Mouse (Mus musculus) embryo, embryonic 11 days (tissue): ENCODE results near the gene Lypd5.

ENCODE experiments used
- DNase-seq: peaks from one replicate; pipeline ENCODE4 v3.0.0-alpha.2; 2015

The Lypd5 gene

DNA sequence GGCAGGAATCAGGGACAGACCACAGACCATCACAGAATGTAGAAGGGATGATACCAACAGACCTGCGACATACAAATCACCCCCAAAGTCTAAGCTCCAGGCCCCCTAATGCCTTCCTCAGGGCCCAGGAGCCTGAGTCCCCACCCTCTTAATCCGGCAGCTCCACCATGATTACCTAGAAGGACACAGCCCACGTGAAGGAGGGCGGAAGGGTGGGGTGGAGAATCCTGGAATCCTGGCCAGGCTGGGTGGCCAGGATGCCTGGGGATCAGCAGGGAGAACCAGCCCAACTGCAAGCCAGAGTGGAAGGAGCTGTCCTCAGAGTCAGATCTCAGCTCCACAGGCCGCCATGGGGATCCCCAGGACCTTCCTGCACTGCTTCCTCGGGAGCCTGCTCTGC is at the start of gene Lypd5:
Gene Lypd5 (plus strand): TSS at position 301 of the 400 bp plus-strand sequence.
- no peak for DNase-seq

DNA sequence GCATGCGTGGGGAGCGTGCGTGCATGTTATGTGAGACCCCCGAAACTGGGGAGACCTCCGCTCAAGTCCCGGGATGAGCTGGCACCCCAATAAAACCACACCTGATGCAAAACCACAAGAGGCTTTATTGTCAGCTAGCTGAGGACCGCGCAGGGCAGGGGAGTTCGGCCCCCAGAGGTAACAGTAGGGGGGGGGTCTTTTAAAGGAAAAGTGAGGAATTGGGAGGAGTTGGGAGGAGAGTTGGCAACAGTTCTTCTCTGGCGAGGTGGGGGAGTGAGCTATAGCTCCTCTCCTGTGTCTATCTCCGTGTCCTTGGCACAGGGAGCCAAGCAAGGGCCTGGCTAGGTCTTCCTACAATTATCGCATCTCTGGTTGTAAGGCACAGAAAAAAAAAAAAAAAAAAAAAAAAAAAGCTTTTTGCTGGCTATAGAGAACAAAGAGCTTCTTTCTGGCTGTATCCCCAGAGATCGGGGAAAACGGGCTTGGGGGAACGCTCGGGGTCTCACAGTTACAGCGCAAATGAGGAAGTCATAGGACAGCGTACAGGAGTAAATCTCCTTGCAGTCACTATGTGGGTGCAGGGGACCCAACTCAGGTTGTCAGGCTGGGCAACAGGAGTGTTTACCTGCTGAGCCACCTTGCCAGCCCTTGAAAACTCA is 49.0 kb upstream of the Lypd5 start:
- peak; percentile 37 for DNase-seq

DNA sequence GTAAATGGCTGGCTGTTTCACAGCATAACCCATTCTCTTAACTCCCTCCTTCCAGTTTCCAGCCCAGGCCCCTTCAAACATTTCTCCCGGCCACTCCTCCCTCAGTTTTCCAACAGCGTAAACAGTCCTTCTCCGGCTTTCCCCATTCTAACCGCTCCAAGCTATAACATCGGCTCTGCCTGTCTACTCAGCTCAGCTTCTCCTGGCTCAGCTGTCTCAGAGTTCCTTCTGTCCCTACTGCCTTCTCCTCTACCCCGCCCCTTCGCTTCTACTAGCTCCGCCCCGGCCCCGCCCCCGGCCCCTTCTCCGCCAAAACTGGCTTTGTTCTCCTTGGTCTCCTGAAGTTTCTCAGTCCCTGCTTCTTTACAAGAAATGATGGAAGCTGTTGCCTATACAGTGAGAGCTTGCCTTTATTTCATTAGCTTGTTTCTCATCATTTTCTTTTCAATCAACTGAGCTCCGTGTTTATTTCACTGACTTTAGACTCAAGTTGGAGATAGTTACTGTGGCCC is 48.2 kb upstream of the Lypd5 start, which contains the start of gene Zfp61:
Gene Zfp61 (minus strand): TSS at position 462 of the 512 bp plus-strand sequence.
- peak; percentile 89 for DNase-seq

DNA sequence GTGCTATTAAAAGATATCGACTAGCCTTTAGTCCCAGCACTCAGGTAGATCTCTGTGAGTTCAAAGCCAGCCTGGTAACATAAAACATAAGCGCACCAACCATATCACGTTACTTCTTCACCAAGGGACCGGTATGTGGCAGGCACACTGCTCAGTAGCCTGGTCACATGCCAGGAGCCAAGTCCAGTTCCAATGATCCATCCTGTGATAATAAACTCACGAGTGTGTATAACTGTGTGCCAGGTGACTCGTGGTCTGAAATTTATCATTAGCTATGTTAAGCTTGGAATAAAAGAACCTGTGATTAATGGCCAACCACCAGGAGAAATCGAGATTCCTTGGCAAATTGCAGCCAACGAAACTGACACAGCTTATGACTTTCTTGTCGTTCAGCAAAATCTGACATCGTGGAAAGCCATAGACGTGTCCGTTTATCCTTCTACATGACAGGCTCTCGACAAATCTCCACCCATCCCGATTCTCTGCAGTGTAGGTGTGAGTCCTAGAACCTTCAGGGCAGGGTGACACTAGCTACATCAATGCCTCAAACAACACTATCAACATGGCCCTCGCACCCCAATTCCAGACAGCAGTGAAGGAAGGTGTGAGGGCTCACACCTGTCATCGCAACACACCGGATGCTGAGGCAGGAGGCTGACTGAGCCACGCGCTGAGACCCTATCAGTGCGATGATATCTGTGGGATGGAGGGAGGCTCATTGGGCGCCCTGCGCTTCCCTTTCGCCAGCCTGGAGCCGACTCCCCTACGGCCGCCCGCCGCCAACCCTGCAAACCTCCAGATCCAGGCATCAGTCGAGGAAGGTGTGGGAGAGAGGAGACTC is 33.0 kb upstream of the Lypd5 start:
- no peak for DNase-seq

DNA sequence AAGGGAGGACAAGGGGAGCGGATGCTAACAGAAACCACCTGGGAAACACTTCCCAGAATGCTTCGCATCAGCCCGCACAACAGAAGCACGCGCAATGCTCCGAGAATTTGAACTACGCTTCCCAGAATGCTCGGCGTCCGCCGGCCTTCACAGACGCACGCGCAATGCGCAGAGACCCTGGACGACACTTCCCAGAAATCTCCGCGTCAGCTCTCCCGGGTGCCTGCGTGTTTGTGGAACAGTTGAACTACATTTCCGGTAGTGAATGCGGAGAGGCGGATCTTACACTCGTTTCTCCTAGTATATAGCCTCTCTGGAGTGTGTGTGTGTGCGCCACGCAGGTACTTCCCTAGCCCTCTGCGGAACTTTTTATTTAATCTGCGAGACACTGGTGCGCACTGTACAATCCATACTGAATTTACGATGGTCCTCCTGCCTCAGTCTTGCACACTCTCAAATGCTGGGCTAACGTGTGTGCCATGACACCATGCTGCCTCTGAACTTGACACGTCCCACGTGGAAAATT is 32.4 kb upstream of the Lypd5 start, which contains the start of gene Zfp94:
Gene Zfp94 (minus strand): TSS at position 100 of the 526 bp plus-strand sequence.
- DNase-seq, result peak; percentile 98

DNA sequence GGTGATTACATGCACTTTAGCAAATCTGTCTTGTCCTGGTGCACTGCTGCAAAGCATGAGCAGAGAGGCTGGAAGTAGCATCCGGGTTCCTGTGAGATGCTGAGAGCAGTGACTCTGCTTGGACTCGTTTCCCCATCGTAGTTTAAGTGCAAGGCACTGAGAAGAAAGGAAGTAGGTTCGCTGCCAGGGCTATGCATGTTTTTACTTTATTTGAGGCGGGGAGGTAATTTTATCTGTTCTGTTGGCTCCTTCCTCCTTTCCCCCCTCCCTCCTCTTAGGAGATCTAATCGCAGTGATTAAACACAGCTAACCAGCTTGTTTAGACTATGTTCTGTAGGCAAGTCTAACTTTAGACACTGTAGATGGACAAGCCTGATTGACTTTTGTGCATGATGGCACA is 30.1 kb upstream of the Lypd5 start:
- DNase-seq, result no peak

DNA sequence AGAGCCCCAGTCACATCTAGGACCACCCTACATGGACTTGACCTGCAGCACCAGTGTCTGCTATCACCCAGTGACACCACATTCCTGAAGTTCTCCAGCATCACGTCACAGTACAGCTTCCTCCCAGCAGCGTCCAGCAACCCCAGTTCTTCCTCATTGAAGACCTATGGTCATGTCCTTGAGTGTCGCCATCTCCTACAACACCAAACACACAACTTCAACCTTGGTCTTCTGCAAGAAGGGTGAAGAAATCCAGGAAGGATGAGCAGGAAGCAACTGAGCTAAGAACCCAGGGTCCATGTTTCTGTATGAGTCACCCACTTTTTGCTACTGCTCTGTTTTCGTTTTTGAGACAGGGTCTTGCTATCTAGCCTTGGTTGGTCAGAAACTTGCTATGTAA is 26.4 kb upstream of the Lypd5 start:
- no peak for DNase-seq

DNA sequence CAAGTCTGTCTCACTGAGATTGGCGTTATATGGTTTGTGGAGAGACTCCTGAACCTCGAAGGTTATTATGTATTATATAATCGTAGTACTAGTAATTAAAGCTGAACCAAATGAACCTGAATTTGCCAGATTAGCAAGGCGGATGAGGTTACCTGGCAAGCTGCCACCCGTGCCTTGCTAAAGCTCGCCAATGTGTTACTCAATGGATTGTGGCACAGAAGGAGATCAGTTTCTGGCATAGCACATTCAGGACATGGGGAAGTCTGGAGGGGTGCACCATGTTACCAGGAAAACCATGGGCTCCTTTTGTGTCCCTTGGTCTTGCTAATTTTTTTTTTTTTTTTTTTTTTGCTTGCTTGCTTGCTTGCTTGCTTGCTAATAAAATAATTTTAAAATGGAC is 23.8 kb upstream of the Lypd5 start:
- DNase-seq, result no peak

DNA sequence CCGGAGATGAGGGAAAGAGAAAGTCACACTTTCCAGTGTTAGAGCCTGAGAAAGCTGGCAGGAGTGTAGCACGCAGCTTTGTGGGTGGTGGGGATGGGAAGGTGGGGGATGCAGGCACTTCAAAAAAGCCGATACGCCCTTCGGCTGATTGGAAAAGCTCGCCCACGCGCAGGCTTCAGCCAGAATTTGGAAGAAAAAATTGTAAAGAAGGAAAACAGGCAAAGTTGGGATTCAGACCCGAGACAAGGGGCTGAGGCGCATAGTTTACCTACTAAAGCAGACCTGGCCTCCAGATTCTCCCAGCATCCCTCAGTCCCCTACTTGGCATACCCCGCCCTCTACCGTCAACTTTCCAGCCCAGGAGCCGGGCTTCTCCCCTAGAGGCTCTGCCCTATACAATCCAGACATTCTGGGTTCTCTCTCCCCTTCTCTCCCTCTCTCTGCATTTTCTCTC is 23.3 kb upstream of the Lypd5 start:
- peak; percentile 66 for DNase-seq

DNA sequence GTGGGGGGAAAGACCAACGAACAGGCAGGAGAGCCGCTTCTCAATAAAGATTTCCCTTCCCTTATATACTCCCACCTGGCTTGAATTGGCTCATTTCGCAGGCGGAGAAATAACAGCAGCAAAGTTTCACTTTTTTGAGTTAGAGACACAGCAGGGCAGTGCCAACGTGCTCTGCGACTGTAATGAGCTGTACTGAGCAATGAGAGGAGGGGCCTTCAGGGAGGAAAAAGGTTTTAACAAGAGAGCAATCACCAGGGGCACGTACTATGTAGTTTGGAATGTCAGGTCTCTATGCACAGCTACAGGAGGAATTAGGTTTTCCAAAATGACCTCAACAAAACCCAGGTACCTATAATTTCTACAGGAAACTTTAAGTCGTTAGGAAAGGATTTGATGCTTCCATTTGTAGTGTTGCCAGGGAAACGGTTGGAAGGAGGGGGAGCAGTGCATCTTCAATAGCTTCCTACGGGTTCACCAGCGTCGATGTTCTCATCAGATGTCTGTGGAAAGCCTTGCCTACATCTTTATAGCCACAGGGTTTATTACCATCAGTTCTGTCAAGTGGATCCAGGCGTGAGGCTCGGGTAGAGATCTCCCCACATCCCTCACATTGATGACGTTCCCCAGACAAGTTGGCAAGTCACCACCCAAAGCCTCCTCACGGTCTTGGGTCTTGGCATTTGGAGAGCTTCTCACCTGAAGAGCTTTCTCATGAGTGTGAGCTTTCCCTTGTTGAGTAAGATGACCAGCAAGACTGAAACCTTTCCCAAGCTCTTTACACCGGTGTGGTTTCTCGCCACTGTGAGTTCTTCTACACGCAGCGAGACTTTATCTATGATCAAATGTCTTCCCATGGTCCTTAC is 22.5 kb upstream of the Lypd5 start:
- peak; percentile 16 for DNase-seq

DNA sequence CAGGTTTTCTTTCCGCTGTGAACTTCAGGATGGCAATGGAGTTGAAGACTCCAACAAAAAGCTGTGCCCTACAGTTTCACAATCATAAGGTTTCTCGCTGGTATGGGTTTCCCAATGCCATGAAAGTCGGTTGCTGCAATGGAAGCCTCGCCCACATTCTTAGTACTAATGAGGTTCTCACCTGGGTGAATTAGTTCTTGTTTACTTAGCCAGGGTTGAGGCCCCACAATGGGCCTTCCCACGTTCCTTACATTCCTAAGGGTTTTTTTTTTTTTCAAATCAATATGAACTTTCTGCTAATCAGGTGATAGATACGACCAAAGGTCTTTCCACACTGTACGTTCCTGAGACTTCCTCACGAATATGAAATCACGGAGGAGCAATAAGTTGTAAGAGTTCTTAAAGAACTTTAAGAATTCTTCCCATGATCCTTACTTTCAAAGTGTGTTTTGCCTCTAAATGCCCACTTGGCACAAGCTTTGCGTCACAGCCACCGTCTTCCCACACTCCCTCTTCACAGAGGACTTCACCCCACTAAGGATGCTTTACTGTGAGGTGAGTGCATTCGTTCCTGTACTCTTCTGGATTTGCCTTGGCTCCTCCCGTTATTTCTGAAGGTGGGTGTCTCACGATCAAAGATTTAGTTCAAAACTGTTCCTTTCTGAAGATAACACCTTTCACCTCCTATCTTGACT is 21.6 kb upstream of the Lypd5 start:
- DNase-seq, result no peak

DNA sequence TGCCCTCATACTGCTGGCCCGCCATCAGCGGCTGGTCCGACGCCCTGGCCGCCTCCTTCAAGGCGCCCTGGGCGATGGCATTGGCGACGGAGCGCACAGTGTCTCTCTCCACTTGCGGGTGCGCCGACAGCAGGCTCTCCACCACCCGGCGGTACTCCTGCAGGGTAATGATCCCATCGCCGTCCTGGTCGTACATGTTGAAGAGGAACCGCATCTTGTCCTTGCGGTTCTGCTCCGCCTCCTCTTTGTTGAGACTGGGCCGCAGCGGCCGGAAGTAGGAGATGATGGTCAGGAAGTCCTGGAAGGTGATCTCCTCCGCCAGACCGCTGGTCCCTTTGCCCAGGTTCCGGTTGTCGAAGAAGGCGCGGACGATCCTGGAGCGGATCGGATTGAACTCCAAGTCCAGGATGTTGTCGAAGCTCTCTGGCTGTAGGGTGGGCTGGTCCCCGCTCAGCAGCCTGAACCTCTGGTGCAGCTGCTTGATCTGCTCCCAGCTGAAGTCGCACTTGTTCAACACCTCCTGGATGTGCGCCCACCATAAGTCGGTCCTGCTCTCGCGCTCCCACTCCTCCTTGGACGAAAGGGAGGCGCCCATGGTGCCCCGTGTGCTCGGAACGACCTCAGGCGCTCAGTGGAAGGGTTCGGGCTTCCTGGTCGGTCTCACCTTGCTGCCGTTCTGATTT is 15.6 kb upstream of the Lypd5 start, which contains the start of gene Tescl:
Gene Tescl (minus strand): TSS at position 633 of the 683 bp plus-strand sequence.
- DNase-seq, result no peak

DNA sequence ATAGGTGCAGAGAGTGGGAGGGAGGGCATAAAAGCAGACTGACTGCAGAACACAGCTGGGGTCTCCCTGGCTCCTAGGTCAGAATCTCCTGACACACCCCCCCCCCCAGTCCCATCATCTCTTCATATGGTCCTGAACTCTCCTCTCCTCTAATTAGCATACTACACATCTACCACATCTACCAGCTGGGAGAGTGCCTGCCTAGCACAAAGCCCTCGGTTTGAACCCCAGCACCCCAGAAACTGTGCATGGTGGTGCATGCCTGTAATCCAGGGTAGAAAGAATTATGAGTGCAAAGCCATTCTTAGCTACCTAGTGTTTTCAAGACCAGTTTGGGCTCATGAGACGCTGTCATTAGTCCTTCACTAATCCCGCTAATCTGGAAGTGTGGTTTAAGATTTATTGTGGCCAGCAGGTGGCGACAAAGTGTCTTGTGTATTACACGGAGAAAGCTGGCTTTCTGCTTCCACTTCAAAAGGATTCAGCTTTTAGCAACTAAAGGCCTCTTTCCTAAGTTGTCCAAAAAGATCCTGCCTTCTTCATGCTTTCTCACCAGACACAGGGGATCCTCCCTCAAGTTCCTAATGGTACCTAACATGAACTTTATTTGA is 13.2 kb upstream of the Lypd5 start:
- peak; percentile 89 for DNase-seq

DNA sequence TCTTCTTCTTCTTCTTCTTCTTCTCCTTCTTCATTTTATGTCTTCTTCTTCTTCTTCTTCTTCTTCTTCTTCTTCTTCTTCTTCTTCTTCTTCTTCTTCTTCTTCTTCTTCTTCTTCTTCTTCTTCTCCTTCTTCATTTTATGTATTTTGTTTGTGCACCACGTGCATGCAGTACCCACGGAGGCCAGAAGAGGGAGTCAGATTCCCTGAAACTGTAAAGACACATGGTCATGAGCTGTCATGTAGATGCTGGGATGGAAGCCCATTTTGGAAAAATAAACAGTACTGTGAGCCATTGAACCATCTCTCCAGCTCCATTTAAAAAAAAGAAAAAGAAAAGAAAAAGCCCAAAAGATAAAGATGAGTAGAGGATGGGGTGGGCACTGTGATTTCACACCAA is 10.8 kb upstream of the Lypd5 start:
- DNase-seq, result no peak

DNA sequence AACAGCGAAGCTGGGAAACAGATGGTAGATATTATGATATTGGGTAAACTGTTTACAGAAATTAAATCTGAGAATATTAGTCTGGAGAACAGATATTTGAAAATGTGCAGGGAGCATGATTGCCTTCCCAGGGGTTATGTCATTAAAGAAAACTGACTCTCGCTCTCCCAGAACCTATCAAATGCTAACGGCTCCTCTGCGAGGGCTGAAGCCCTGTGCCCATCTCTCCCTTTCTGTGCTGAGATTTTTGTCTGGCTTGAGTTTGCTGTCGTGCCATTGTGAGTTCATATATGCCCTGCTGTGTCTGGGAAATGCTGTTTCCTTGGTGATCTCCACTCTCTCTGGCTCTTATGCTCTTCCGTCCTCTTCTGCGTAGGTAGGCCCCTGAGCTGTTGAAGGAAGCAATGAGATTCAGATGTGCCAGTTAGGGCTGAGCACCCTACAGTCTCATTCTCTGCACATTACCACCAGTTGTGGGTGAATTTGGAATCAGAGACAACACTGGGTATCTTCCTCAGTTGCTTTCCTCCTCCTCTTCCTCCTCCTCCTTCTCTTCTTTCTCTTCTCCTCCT is 5.2 kb upstream of the Lypd5 start:
- no peak for DNase-seq

DNA sequence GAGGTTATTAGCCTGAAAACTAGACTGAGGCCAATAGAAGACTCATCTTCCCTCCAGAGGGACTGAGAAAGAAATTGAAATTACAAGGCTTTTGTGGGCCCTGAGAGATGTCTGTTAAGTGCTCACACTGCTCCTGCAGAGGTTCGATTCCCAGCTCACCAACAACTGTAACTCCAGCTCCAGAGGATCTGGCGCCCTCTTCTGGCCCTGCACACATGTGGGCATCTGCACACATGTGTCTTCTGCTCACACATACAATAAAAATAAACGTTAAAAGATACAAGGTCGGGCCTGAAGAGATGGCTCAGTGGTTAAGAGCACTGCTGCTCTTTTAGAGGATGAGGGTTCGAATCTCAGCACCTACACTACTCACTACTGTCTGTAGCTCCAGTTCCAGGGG is 2.6 kb upstream of the Lypd5 start:
- DNase-seq, result no peak

DNA sequence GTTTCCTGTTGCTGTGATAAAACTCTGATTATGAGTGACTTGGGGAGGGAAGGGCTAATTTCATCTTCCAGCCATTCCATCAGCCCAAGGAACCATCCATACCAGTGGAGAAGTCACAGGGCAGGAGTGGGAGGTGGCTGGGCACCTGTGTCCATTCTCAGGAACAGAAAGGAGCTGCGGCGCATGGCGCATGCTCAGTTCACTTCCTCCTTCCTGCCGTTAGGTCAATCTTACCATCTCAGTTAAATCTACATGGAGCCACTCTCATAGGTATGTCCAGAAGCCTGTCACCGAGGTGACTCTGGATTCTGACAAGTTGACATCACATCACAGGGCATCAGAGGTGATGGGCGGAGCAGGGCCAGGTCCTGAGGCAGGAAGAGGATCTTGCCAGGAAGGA is 6.7 kb downstream of the Lypd5 start:
- DNase-seq, result no peak

DNA sequence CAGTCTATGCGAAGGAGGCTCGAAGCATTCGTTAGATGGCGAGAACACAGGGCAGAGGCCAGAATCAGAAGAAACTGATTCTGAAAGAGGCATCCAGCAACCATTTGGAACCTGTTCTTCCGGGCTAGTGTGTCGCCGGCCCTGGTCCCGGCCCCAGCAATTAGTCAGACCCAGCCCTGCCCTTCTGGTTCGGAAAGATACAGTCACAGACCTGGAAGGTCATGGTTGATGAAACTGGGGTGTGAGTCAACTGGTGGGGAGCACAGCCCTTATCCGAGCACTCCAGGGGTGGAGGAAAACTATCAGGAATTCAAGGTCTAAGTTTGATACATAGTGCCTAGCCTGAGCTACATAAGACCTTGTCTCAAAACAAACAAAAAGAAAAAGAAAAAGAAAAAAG is 7.1 kb downstream of the Lypd5 start:
- no peak for DNase-seq

DNA sequence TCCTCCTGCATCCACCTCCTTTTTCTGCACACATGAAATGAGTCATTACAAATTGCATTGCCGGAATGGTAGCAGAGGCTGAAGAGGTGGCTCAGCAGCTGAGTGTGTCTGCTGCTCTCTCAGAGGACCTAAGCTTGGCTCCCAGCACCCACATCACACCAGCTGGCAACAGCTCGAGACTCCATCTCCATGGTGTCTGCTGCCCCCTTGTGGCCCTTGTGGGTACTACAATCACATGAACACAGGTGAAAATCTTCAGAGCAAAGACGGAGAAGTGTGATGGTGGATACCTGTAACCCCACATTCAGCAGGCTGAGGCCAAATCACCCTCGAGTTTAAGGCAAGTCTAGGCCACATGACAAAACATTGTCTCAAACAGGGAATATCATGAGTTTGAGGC is 8.9 kb downstream of the Lypd5 start:
- no peak for DNase-seq

DNA sequence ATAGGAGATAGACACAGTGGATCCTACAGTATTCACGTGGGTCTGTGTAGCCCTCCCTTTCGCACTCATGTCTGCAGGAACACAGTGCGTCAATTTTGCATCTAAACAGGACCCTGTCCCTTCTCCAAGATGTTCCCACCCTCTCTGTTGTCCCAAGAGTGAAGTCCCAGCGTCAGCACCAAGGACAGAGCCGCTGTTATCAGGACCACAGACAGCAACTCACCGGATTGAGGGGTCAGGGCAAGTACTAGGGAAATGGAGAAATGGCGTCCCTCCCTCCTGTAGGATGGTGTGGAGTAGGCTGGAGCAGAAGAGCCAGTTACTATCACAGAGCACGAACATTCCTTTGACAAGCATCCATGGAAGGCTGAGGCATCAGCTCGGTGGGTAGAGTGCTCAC is 10.3 kb downstream of the Lypd5 start:
- peak; percentile 57 for DNase-seq

DNA sequence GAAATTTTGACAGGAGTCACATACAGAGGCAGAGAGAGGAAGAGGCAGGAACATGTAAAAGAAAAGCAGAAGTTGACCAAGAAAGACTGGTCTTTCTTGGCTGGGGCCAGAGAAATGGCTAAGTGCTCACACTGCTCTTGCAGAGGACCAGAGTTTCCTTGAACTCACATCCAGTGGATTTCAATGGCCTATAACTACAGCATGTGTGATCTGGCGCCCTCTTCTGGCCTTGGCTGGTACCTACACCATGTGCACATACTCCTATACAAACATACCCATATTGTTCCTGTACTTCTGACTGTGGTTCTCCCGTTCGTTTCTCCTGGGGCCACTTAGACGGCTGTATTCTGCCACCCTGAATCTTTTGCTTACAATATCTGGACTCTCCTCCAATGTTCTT is 12.0 kb downstream of the Lypd5 start:
- DNase-seq, result no peak
